Mouse (Mus musculus): ENCODE results near the gene Selenop.

GRCm38 (mm10) chr15:3251031-3251717 is 17.2 kb upstream of the Selenop start:
- TF ChIP-seq CTCF (IDR thresholded peaks at IDR 0.05; ENCODE audit: low read depth) (no peak), EP300 (IDR thresholded peaks at IDR 0.05; ENCODE audit: low read depth) (no peak)
